Mouse (Mus musculus) thymus, postnatal 14 days (tissue): Measurements from ENCODE around the gene Rps6kb2.

ENCODE experiments used
- DNase-seq: peaks from one replicate; pipeline ENCODE4 v3.0.0; 2021

Rps6kb2 gene

GRCm38 (mm10) chr19:4162646-4163542 is at the start of gene Rps6kb2:
Gene Rps6kb2 (minus strand): TSS chr19:4163354.
- DNase-seq = peak; percentile 94

GRCm38 (mm10) chr19:4211891-4212588 is 48.9 kb upstream of the Rps6kb2 start:
- no peak for DNase-seq

DNA sequence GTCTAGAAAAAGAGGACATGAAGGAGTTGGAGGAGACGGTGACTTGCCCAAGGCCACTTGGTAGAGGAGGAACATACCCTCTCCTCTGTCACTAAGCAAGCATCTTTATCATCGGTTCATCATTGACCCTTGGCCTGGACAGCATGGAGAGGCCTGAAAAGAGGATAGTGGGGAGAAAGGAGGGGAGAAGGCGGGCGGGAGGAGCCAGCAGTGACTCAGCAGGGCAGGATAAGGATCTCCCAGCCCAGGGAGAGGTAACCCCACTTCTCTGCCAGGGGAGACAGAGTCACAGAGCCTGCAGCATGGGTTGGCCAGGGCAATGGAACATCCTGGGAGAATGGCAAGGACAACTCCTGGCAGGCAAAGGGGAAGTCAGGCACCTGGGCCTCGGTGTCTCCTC is 45.4 kb upstream of the Rps6kb2 start:
- no peak for DNase-seq

DNA sequence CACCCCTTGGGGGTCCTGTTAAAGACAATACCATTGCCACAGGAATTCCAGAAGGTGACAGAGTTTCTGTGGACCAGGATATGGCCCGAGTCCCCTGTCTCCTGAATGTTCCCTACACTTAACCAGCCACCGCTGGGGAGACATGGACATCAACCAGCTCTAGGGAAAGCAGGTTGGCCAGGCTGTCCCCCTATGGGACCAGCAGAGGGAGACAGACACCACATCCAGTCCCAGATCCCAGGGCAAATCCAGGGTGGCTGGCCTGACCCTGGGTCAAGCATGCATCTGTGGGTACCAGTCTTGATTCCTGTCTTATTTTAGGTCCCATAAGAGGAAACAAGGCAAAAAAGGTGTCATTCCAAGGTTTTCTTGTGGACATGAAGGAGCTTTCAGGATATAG is 43.8 kb upstream of the Rps6kb2 start:
- DNase-seq = peak; percentile 60

DNA sequence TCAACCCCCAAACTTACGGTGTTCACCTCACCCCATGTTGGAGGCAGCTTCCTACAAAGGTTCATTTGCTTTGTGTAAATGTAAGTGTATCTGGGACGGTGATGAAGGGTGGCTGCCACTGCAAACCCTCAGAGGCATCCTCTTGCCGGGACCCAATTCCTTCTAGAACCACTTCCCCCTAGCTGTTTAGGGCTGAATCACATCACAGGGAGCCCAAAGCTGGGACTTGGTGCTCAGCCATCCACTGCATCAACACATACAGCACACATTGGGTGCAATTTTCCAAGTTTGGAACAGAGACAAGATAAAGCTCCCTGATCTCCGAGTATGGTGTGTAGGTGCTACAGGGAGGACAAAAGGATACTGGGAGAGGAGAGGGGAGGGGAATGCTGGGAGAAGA is 41.7 kb upstream of the Rps6kb2 start:
- no peak for DNase-seq

- DNase-seq = peak; percentile 61
These were observed 40.6 kb upstream of the Rps6kb2 start for GRCm38 (mm10) chr19:4203604-4204326.

DNA sequence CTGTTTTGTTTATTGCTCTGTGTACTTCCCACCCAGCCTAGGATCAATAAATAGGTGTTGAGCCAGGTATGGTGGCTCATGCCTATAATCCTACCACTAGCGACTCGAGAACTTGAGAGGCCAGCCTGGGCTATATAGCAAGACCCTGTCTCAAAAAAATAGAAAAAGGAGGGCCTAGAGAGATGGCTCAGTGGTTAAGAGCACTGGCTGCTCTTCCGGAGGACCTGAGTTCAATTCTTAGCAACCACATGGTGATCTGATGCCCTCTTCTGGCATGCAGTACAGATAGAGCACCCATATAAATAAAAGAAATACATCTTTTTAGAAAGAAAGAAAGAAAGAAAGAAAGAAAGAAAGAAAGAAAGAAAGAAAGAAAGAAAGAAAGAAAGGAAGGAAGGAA is 40.0 kb upstream of the Rps6kb2 start:
- peak; percentile 59 for DNase-seq

DNA sequence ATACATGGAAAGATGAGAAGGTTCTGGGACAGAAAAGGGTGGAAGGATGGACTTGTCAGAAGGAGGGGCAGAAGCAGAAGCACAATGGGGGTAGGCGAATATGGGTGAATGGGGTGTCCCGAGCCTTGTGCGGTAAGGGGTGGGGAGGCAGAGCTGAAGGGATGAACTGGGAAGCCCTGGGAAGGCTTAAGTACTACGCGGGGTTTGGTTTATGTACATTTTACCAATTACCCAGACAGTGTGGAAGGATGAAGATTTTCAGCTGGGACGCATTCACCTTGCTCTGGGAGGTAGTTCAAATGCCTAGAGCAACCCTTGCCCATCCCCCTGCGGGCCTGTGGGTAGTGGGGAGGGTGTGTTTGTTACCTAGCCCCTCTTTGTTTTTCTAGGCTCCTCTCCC is 39.0 kb upstream of the Rps6kb2 start:
- peak; percentile 33 for DNase-seq

DNA sequence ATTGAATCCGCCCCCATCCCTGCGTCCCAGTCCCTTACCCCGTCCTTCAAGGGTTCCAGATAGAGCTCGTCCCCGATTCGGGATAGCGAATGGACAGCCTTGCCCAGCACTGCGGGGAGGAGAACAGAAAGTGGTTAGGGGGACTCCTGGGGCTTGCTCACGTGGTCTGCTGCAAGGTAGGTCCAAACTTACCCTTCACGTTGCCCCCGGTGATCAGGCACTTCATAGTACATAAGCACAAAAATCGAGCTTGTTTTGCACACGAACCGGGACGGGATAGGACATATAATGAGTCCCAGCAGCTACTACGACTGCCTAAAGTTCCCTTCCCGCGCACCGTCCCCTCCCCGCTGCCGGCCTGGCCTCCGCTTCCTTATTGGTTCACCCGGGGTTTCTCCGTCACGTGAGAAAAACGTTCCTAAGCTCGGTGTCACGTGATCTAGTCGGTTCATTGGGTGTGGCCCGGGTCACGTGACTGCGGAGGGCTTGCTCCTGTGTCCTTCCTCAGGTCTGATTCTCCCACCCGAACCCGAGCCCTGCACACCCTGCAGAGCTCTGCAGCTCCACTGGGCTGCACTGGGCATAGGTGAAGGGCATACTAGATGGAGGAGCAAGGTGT is 38.2 kb upstream of the Rps6kb2 start, which contains the start of gene Rad9a:
Rad9a (minus strand) TSS at position 372 of the 619 bp plus-strand sequence.
- DNase-seq = peak; percentile 97

DNA sequence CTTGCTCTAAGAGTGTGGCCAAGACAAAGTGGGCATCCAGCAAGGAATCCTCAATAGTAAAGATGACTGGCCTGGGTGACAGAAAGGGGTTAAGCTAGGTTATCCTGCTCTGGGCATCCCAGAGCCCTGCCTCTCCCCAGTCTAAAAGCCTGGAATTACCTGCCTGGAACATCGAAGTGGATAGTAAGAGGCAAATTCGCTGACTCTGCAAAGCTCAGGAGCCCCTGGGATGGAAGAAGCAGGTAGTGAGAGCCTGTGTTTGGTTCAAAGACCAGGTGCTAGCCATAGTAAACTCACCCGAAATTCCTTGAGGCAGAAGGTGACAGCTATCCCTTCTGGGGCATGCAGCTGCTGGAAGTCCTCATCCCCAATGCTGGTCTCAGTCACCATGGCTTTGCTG is 34.0 kb upstream of the Rps6kb2 start:
- DNase-seq = no peak

GRCm38 (mm10) chr19:4196548-4196947 is 33.4 kb upstream of the Rps6kb2 start:
- DNase-seq = no peak

GRCm38 (mm10) chr19:4196048-4196447 is 32.9 kb upstream of the Rps6kb2 start:
- DNase-seq = no peak

DNA sequence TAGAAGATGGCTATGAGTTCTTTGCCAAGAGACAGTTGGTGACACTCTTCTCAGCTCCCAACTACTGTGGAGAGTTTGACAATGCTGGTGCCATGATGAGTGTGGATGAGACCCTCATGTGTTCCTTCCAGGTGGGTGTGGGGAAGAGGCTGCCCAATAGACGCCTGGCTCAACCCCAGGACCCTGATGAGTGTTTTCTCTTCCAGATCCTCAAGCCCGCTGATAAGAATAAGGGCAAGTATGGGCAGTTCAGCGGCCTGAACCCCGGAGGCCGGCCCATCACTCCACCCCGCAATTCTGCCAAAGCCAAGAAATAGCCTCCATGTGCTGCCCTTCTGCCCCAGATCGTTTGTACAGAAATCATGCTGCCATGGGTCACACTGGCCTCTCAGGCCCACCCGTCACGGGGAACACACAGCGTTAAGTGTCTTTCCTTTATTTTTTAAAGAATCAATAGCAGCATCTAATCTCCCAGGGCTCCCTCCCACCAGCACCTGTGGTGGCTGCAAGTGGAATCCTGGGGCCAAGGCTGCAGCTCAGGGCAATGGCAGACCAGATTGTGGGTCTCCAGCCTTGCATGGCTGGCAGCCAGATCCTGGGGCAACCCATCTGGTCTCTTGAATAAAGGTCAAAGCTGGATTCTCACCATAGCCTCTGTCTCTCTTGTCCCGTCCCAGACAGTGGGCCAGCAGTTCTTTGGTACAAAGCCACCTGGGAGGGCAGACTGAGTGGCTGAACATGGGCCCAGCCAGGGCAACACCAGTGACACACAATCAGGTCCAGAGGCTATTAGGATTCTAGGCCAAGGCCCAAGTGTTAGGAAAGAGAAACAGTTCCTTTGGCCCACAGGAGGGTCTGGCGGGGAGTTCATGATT is 31.9 kb upstream of the Rps6kb2 start:
- no peak for DNase-seq

- DNase-seq = no peak
These were observed 31.0 kb upstream of the Rps6kb2 start for GRCm38 (mm10) chr19:4194021-4194724.

DNA sequence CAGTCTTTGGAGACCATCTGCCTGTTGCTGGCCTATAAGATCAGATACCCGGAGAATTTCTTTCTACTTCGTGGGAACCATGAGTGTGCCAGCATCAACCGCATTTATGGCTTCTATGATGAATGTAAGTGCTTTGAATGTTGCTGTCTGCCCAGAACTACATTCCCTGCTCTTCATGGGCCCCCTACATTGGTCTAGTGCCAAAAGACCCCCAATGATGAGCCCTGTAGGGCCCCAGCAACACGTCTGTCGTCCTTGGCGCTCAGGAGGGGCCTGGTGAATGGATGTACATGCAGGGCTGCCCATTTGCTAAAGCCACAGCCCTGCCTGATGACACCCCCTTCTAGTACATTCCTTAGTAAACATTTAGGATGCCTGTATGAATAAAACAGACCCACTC is 30.0 kb upstream of the Rps6kb2 start:
- DNase-seq = no peak

- no peak for DNase-seq
These were observed 29.3 kb upstream of the Rps6kb2 start for GRCm38 (mm10) chr19:4192251-4192985.

DNA sequence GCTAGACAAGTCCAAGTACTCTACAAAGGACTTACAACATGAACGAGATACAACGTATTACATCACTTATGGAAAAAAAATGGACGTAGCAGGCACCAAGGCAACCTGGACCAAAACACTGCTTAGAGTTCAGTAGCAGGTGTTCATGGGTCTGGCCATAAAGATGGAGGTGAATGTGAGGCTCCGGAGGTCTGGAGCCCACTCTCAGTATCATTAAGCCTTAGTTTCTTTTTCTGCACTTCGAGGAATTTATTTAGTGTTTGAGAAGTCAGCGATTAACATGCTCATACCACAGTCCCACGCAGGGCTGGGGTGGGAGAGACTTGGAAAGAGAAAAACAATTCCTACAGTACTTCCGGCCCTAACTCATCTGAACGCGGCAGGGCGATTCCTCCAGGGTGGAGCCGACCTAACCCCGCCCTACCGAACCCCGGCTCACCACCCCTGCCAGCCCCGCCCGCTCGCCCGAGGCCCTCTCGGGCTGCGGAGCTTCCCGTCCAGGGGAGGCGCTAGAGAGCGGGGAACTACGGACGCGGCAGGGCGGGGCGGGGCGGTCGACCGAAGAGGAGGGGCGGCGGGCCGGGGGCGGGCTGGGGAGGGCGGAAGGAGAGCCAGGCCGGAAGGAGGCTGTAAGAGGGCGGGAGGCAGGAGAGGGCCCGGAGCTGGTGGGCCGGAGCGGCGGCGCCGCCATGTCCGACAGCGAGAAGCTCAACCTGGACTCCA is 28.5 kb upstream of the Rps6kb2 start, which contains the start of gene Ppp1ca:
Ppp1ca (plus strand) TSS at position 538 of the 723 bp plus-strand sequence.
- peak; percentile 99 for DNase-seq

DNA sequence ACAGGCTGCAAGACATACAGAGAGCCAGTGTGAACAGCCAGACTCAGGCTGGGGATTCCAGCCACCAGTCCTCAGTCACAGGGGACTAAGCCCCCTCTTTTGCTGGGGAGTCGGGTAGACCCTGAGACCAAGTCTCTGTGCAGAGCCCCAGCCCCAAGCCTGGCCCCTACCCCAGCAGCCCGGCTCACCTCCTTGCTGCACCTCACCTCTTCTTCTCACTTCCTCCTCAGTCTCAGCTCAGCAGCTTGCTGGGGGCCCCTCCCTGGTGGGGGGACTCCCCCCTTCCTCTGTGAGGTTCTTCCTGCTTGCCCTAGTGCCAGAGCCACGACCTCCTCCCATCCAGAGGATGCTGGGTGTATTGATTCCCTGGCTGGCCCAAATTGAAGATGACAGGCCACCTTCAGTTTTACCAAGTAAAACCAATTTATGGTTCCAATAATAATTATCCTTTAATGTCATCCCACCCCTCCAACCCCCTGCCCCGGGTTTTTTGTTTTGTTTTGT is 27.7 kb upstream of the Rps6kb2 start, which contains the start of gene Tbc1d10c:
Tbc1d10c (minus strand) TSS at position 454 of the 504 bp plus-strand sequence.
- peak; percentile 94 for DNase-seq

DNA sequence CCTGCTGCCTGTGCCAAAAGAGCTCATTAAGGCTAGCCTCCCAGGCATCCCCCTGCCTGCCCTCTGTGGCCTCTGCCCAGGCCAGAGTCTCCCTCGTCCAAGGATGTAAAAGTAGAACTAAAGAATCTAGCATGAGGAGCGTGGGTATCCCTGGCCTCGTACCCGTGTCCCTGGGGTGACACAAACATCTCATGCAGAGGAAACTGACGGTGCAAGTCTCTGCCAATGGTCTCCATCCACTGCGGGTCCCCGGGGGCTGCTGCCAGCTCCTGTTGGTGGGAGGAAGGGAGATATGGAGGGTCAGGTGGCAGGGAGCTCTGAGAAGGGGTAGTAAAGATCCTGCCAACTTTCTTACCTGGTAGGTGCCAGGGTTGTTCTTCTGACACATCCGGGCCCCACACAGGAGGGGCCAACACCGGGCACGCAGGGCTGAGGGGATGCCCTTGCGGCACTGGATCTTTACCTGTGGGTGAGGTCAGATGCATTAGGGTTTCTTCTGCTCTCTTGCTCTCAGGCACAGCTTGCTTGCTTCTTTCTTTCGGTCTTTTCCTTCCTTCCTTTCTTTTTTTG is 26.0 kb upstream of the Rps6kb2 start:
- peak; percentile 61 for DNase-seq
